In genomic region chr4:155252253-155252652, GRCm38 (mm10) we compare ENCODE assay signal across 15 mouse cellular contexts. TPM values are rescaled to one million over a fixed set of nuclear protein-coding genes. Genes with fewer than 3 reads are reported as not detected.
A peak's percentile ranks its signal among the peaks of the same experiment; 100 is the strongest.
DNase-seq lines count a peak whose midpoint lies in the region; ATAC-seq and TF ChIP-seq lines count a peak whose summit lies in the region.
"Had no signal": no experiment of that assay in that cellular context is flagged by ENCODE, and none has a peak within 500 bp of the region (broad histone marks: within the 10 kb centered on the region; RNA-seq: fewer than 3 reads in every experiment).

No protein-coding gene starts in this region.

- H3K4me2 ChIP-seq in limb, embryonic 15.5 days, result no peak overlapping the region

- WGBS in forebrain, embryonic 10.5 days, result 90% methylated on average over 6 of the region's 6 CpGs
- 79% methylated on average over 6 of the region's 6 CpGs for WGBS in limb, embryonic 15.5 days

- peak overlapping the region; percentile 96 for H3K27ac ChIP-seq in layer of hippocampus, adult 2 months
- no peak overlapping the region; the same call in 1 of the 2 replicates for H3K27ac ChIP-seq in forebrain, embryonic 10.5 days
- peak overlapping the region; percentile 99 for H3K27ac ChIP-seq in limb, embryonic 15.5 days

- peak; percentile 73 for DNase-seq in cerebellum, adult 9-10 months
- DNase-seq in cerebellum, adult 9-11 months, result no peak
- no peak for DNase-seq in layer of hippocampus, adult 2 months (ENCODE audit: low spot score in 2 of 2)
- no peak for DNase-seq in layer of hippocampus, postnatal 36 days
- no peak for DNase-seq in forebrain, embryonic 10.5 days (ENCODE audit: extremely low spot score, low spot score)
- DNase-seq in spleen, adult 18-20 months, result no peak
- no peak for DNase-seq in right cerebral cortex, adult 18-20 months
- DNase-seq: cerebellum, adult 8-10 months; gastrocnemius, postnatal 14 days; kidney, adult 9 months; liver, postnatal 0 days; thymus, adult 18-20 months had no signal

- no peak for TF ChIP-seq CTCF in layer of hippocampus, adult 2 months (conservative IDR thresholded peaks at IDR 0.05)

- H3K27me3 ChIP-seq in forebrain, embryonic 10.5 days (ENCODE audit: poor library complexity, severe bottlenecking), result no peaks in the 10 kb centered on the region
- no peaks in the 10 kb centered on the region for H3K27me3 ChIP-seq in limb, embryonic 15.5 days
- H3K27me3 ChIP-seq: Patski had no signal

- H3K9ac ChIP-seq in limb, embryonic 15.5 days, result no peak overlapping the region
- H3K9ac ChIP-seq: liver, postnatal 0 days had no signal

- H3K36me3 ChIP-seq in forebrain, embryonic 10.5 days (replicated peaks), result peaks cover 44% of the 10 kb centered on the region
- H3K36me3 ChIP-seq in limb, embryonic 15.5 days, result peaks cover 24% of the 10 kb centered on the region

- no peak overlapping the region for H3K4me3 ChIP-seq in layer of hippocampus, adult 2 months
- 0 out of 2 replicates have a peak overlapping the region, but pooled peaks have one; percentile 83 for H3K4me3 ChIP-seq in forebrain, embryonic 10.5 days
- no peak overlapping the region for H3K4me3 ChIP-seq in limb, embryonic 15.5 days
- H3K4me3 ChIP-seq: myocyte had no signal

- H3K9me3 ChIP-seq in forebrain, embryonic 10.5 days, result peaks cover 3% of the 10 kb centered on the region; the same call in 1 of the 2 replicates
- H3K9me3 ChIP-seq in limb, embryonic 15.5 days, result no peaks in the 10 kb centered on the region

- peaks cover 35% of the 10 kb centered on the region for H3K4me1 ChIP-seq in forebrain, embryonic 10.5 days
- peaks cover 39% of the 10 kb centered on the region for H3K4me1 ChIP-seq in limb, embryonic 15.5 days

- ATAC-seq in limb, embryonic 15.5 days (ENCODE audit: insufficient number of reproducible peaks, low FRiP score, low TSS enrichment, low read depth), result no peak
- ATAC-seq: liver, postnatal 0 days; Patski had no signal

RNA-seq across cellular contexts. Expression of gene Faap20, which starts 2.7 kb away (rescaled TPM):
- total RNA-seq in layer of hippocampus, adult 2 months (2021), result 10 to 100 TPM; 29.2 to 34.3 TPM
- 10 to 100 TPM; 30.9 to 35.1 TPM for total RNA-seq in layer of hippocampus, postnatal 36 days (2021)
- polyA plus RNA-seq in forebrain, embryonic 10.5 days (2016; fragmentation: Nextera tagmentation; extraction: Ambion mirVana), result 108 and 110 TPM in 2 replicates
- polyA plus RNA-seq in limb, embryonic 15.5 days (2015; fragmentation: Nextera tagmentation; extraction: Ambion mirVana), result 74.0 and 76.2 TPM in 2 replicates

RNA-seq across cellular contexts. Expression of gene Ski, which starts 29.9 kb away (rescaled TPM):
- total RNA-seq in layer of hippocampus, adult 2 months (2021), result 100 to 1,000 TPM; 128 to 136 TPM
- total RNA-seq in layer of hippocampus, postnatal 36 days (2021), result 100 to 1,000 TPM; 126 to 132 TPM
- polyA plus RNA-seq in forebrain, embryonic 10.5 days (2016; fragmentation: Nextera tagmentation; extraction: Ambion mirVana), result 8.6 and 9.7 TPM in 2 replicates
- polyA plus RNA-seq in limb, embryonic 15.5 days (2015; fragmentation: Nextera tagmentation; extraction: Ambion mirVana), result 25.2 and 26.8 TPM in 2 replicates
